Mouse (Mus musculus): Measurements from ENCODE around the gene Zfp580. TPM values are rescaled to one million over a fixed set of nuclear protein-coding genes. Genes with fewer than 3 reads are reported as not detected.

The Zfp580 gene
- polyA plus RNA-seq, 1 experiment from 2014 or later = 22.2 TPM

GRCm38 (mm10) chr7:5092831-5093510 is 41.6 kb downstream of the Zfp580 start:
- peaks cover 53% of the 10 kb centered on the region for H3K36me3 ChIP-seq

GRCm38 (mm10) chr7:5098769-5099168 is 47.4 kb downstream of the Zfp580 start:
- Histone ChIP-seq H3K9me3 (no peaks in the 10 kb centered on the region), H3K4me2 (replicated peaks) (no peak overlapping the region), H3K4me1 (replicated peaks) (no peaks in the 10 kb centered on the region), H3K27me3 (replicated peaks) (no peaks in the 10 kb centered on the region), H3K9ac (no peak overlapping the region), H3K36me3 (peaks cover 35% of the 10 kb centered on the region), H3K4me3 (replicated peaks) (no peak overlapping the region), H3K27ac (no peak overlapping the region)
- WGBS = 89% methylated on average over 5 of the region's 5 CpGs
- ATAC-seq = no peak

More at GRCm38 (mm10) chr7:5092831-5093510, 41.6 kb downstream of the Zfp580 start:
- H3K4me2 ChIP-seq (replicated peaks) = no peak overlapping the region
- no peaks in the 10 kb centered on the region for H3K9me3 ChIP-seq
- ATAC-seq = no peak
- 0 out of 2 replicates have a peak, but pooled peaks cover 3% of the 10 kb centered on the region for H3K4me1 ChIP-seq (replicated peaks)
- H3K4me3 ChIP-seq (replicated peaks) = no peak overlapping the region
- WGBS = 82% methylated on average over 21 of the region's 21 CpGs
- no peaks in the 10 kb centered on the region for H3K27me3 ChIP-seq (replicated peaks)
- H3K9ac ChIP-seq = no peak overlapping the region
- no peak overlapping the region for H3K27ac ChIP-seq

- H3K27me3 ChIP-seq (replicated peaks) = no peaks in the 10 kb centered on the region
- H3K4me1 ChIP-seq (replicated peaks) = no peaks in the 10 kb centered on the region
- ATAC-seq = no peak
- H3K9me3 ChIP-seq = no peaks in the 10 kb centered on the region
- peaks cover 28% of the 10 kb centered on the region for H3K36me3 ChIP-seq
- WGBS = 79% methylated on average over 3 of the region's 3 CpGs
- no peak overlapping the region for H3K4me2 ChIP-seq (replicated peaks)
- no peak overlapping the region for H3K27ac ChIP-seq
- H3K9ac ChIP-seq = no peak overlapping the region
- H3K4me3 ChIP-seq (replicated peaks) = no peak overlapping the region
Observed at GRCm38 (mm10) chr7:5099796-5100195, 48.5 kb downstream of the Zfp580 start.

GRCm38 (mm10) chr7:5101066-5101663 is 49.8 kb downstream of the Zfp580 start:
- Histone ChIP-seq H3K36me3 (peaks cover 19% of the 10 kb centered on the region), H3K4me1 (replicated peaks) (no peaks in the 10 kb centered on the region), H3K27me3 (replicated peaks) (no peaks in the 10 kb centered on the region), H3K4me3 (replicated peaks) (no peak overlapping the region), H3K4me2 (replicated peaks) (no peak overlapping the region), H3K9me3 (no peaks in the 10 kb centered on the region), H3K27ac (no peak overlapping the region), H3K9ac (no peak overlapping the region)
- 83% methylated on average over 10 of the region's 10 CpGs for WGBS
- no peak for ATAC-seq

- Histone ChIP-seq H3K4me3 (replicated peaks) (no peak overlapping the region), H3K36me3 (peaks cover 13% of the 10 kb centered on the region; the same call in 1 of the 2 replicates), H3K9me3 (no peaks in the 10 kb centered on the region), H3K27ac (no peak overlapping the region), H3K4me1 (replicated peaks) (no peaks in the 10 kb centered on the region), H3K4me2 (replicated peaks) (no peak overlapping the region), H3K27me3 (replicated peaks) (no peaks in the 10 kb centered on the region), H3K9ac (no peak overlapping the region)
- no peak for ATAC-seq
- WGBS = 93% methylated on average over 2 of the region's 2 CpGs
Observed at GRCm38 (mm10) chr7:5102564-5102963, 51.2 kb downstream of the Zfp580 start.

Other genes with a start within 250 kb of the Zfp580 start
- gene Ube2s, start 238.9 kb upstream of the Zfp580 start, polyA plus RNA-seq (2015; fragmentation: Nextera tagmentation; extraction: Ambion mirVana) = 303 and 321 TPM in 2 replicates
- gene Shisa7, start 206.8 kb upstream of the Zfp580 start, polyA plus RNA-seq (2015; fragmentation: Nextera tagmentation; extraction: Ambion mirVana) = 0.21 and 0.27 TPM in 2 replicates
- 9.7 and 15.5 TPM in 2 replicates for gene Isoc2b, start 181.3 kb upstream of the Zfp580 start, polyA plus RNA-seq (2015; fragmentation: Nextera tagmentation; extraction: Ambion mirVana)
- gene Isoc2a, start 174.4 kb upstream of the Zfp580 start, polyA plus RNA-seq (2015; fragmentation: Nextera tagmentation; extraction: Ambion mirVana) = 0.68 and 1.0 TPM in 2 replicates
- gene Gm36210, start 145.0 kb upstream of the Zfp580 start, polyA plus RNA-seq (2015; fragmentation: Nextera tagmentation; extraction: Ambion mirVana) = not detected in 2 replicates
- gene Zfp628, start 136.3 kb upstream of the Zfp580 start, polyA plus RNA-seq (2015; fragmentation: Nextera tagmentation; extraction: Ambion mirVana) = 2.9 and 3.4 TPM in 2 replicates
- 3.0 and 3.5 TPM in 2 replicates for gene Nat14, start 129.5 kb upstream of the Zfp580 start, polyA plus RNA-seq (2015; fragmentation: Nextera tagmentation; extraction: Ambion mirVana)
- gene Ssc5d, start 125.8 kb upstream of the Zfp580 start, polyA plus RNA-seq (2015; fragmentation: Nextera tagmentation; extraction: Ambion mirVana) = 2.7 and 3.5 TPM in 2 replicates
- 0.23 and 0.39 TPM in 2 replicates for gene Sbk2, start 87.1 kb upstream of the Zfp580 start, polyA plus RNA-seq (2015; fragmentation: Nextera tagmentation; extraction: Ambion mirVana)
- gene Sbk3, start 80.4 kb upstream of the Zfp580 start, polyA plus RNA-seq (2015; fragmentation: Nextera tagmentation; extraction: Ambion mirVana) = not detected in 2 replicates
- 22.2 and 24.6 TPM in 2 replicates for gene Zfp579, start 55.4 kb upstream of the Zfp580 start, polyA plus RNA-seq (2015; fragmentation: Nextera tagmentation; extraction: Ambion mirVana)
- 20.2 and 21.4 TPM in 2 replicates for gene Zfp524, start 37.1 kb upstream of the Zfp580 start, polyA plus RNA-seq (2015; fragmentation: Nextera tagmentation; extraction: Ambion mirVana)
- gene Fiz1, start 36.8 kb upstream of the Zfp580 start, polyA plus RNA-seq (2015; fragmentation: Nextera tagmentation; extraction: Ambion mirVana) = 37.0 and 38.5 TPM in 2 replicates
- 1.6 TPM in 2 replicates for gene Gm44973, start 36.0 kb upstream of the Zfp580 start, polyA plus RNA-seq (2015; fragmentation: Nextera tagmentation; extraction: Ambion mirVana)
- 5.5 and 5.6 TPM in 2 replicates for gene Zfp865, start 31.2 kb upstream of the Zfp580 start, polyA plus RNA-seq (2015; fragmentation: Nextera tagmentation; extraction: Ambion mirVana)
- gene Ccdc106, start 31.0 kb upstream of the Zfp580 start, polyA plus RNA-seq (2015; fragmentation: Nextera tagmentation; extraction: Ambion mirVana) = 13.4 TPM in 2 replicates
- not detected in 2 replicates for gene 4632433K11Rik, start 17.4 kb upstream of the Zfp580 start, polyA plus RNA-seq (2015; fragmentation: Nextera tagmentation; extraction: Ambion mirVana)
- gene Zfp784, start 13.1 kb upstream of the Zfp580 start, polyA plus RNA-seq (2015; fragmentation: Nextera tagmentation; extraction: Ambion mirVana) = 6.0 and 6.5 TPM in 2 replicates
- gene U2af2, start 10.6 kb downstream of the Zfp580 start, polyA plus RNA-seq (2015; fragmentation: Nextera tagmentation; extraction: Ambion mirVana) = 126 and 130 TPM in 2 replicates
- gene Epn1, start 28.7 kb downstream of the Zfp580 start, polyA plus RNA-seq (2015; fragmentation: Nextera tagmentation; extraction: Ambion mirVana) = 62.4 and 66.5 TPM in 2 replicates
- not detected in 2 replicates for gene Rfpl4, start 65.4 kb downstream of the Zfp580 start, polyA plus RNA-seq (2015; fragmentation: Nextera tagmentation; extraction: Ambion mirVana)
- gene Rasl2-9, start 74.4 kb downstream of the Zfp580 start, polyA plus RNA-seq (2015; fragmentation: Nextera tagmentation; extraction: Ambion mirVana) = 0.31 and 0.56 TPM in 2 replicates
- gene Vmn1r55, start 98.1 kb downstream of the Zfp580 start, polyA plus RNA-seq (2015; fragmentation: Nextera tagmentation; extraction: Ambion mirVana) = not detected in 2 replicates
- gene Vmn1r56, start 145.2 kb downstream of the Zfp580 start, polyA plus RNA-seq (2015; fragmentation: Nextera tagmentation; extraction: Ambion mirVana) = not detected in 2 replicates
- gene Vmn1r57, start 167.0 kb downstream of the Zfp580 start, polyA plus RNA-seq (2015; fragmentation: Nextera tagmentation; extraction: Ambion mirVana) = not detected in 2 replicates